8 mouse cellular contexts compared by ENCODE assay signal in genomic region chr6:143099681-143100382, GRCm38 (mm10). TPM values are rescaled to one million over a fixed set of nuclear protein-coding genes. Genes with fewer than 3 reads are reported as not detected.
DNase-seq lines count a peak whose midpoint lies in the region; ATAC-seq and TF ChIP-seq lines count a peak whose summit lies in the region.

TSS of gene C2cd5 (minus strand) at chr6:143100141.

- peak; percentile 93 for DNase-seq in G1E (ENCODE audit: low spot score)
- DNase-seq in cerebellum, adult 18-20 months: peak; percentile 98
- peak; percentile 96 to 98 for DNase-seq in heart, postnatal 36 days
- peak; percentile 93 to 96 for DNase-seq in layer of hippocampus, adult 8-10 months (ENCODE audit: low spot score in 2 of 2)
- DNase-seq in ovary, adult 18-20 months (ENCODE audit: low spot score): peak; percentile 92
- peak; percentile 97 for DNase-seq in thymus, postnatal 0 days (ENCODE audit: low spot score)

- under 1% methylated on average over 75 of the region's 75 CpGs for WGBS in forebrain, embryonic 16.5 days
- WGBS in lung, embryonic 15.5 days: under 1% methylated on average over 74 of the region's 75 CpGs

- H3K27me3 ChIP-seq in G1E (ENCODE audit: insufficient read depth, low read length): no peaks in the 10 kb centered on the region
- 0 out of 2 replicates have a peak, but pooled peaks cover 3% of the 10 kb centered on the region for H3K27me3 ChIP-seq in forebrain, embryonic 16.5 days (replicated peaks; ENCODE audit: control insufficient read depth, insufficient read depth, low read length)
- no peaks in the 10 kb centered on the region for H3K27me3 ChIP-seq in lung, embryonic 15.5 days

- no peak for TF ChIP-seq CTCF in G1E (IDR thresholded peaks at IDR 0.05; ENCODE audit: low read depth, low read length)

- no peaks in the 10 kb centered on the region for H3K9me3 ChIP-seq in G1E (replicated peaks)
- no peaks in the 10 kb centered on the region; the same call in 1 of the 2 replicates for H3K9me3 ChIP-seq in forebrain, embryonic 16.5 days (ENCODE audit: control insufficient read depth, low read length)
- H3K9me3 ChIP-seq in lung, embryonic 15.5 days: no peaks in the 10 kb centered on the region

- ATAC-seq in G1E (ENCODE audit: extremely low read depth, insufficient number of reproducible peaks, low FRiP score, poor library complexity, severe bottlenecking): peak; percentile 90
- peak; percentile 97 for ATAC-seq in forebrain, embryonic 16.5 days
- ATAC-seq in lung, embryonic 15.5 days (ENCODE audit: borderline replicate concordance, extremely low read depth, low FRiP score, low TSS enrichment): peak; percentile 96

- peak within 1 kb of the TSS; percentile 96 for H3K27ac ChIP-seq in forebrain, embryonic 16.5 days (ENCODE audit: low read length)
- peak within 1 kb of the TSS; percentile 92 for H3K27ac ChIP-seq in lung, embryonic 15.5 days

- H3K36me3 ChIP-seq in G1E (replicated peaks): peaks cover 31% of the 10 kb centered on the region
- peaks cover 3% of the 10 kb centered on the region; the same call in 1 of the 2 replicates for H3K36me3 ChIP-seq in forebrain, embryonic 16.5 days (ENCODE audit: control insufficient read depth, insufficient read depth)
- 0 out of 2 replicates have a peak, but pooled peaks cover 6% of the 10 kb centered on the region for H3K36me3 ChIP-seq in lung, embryonic 15.5 days

- H3K4me1 ChIP-seq in G1E (ENCODE audit: insufficient read depth, low read depth, low read length): peaks cover 36% of the 10 kb centered on the region
- H3K4me1 ChIP-seq in forebrain, embryonic 16.5 days (replicated peaks; ENCODE audit: control insufficient read depth, insufficient read depth, low read length): peaks cover 14% of the 10 kb centered on the region
- peaks cover 8% of the 10 kb centered on the region; the same call in 1 of the 2 replicates for H3K4me1 ChIP-seq in lung, embryonic 15.5 days

- H3K4me2 ChIP-seq in forebrain, embryonic 16.5 days (ENCODE audit: low read length): peak within 1 kb of the TSS; percentile 79
- H3K4me2 ChIP-seq in lung, embryonic 15.5 days: peak within 1 kb of the TSS; percentile 89

- H3K4me3 ChIP-seq in G1E (ENCODE audit: low read depth, low read length): peak within 1 kb of the TSS; percentile 79
- peak within 1 kb of the TSS; percentile 82 for H3K4me3 ChIP-seq in forebrain, embryonic 16.5 days (replicated peaks; ENCODE audit: low read length)
- peak within 1 kb of the TSS; percentile 87 for H3K4me3 ChIP-seq in lung, embryonic 15.5 days

- intact Hi-C loops in heart, postnatal 36 days (cut with DNase I): loop anchor here (2.0 to 5.0 kb wide), 3 partner anchors 63 to 75 kb away; partner anchors contain the start of gene Etnk1

- H3K9ac ChIP-seq in forebrain, embryonic 16.5 days (replicated peaks; ENCODE audit: low read depth, low read length): peak within 1 kb of the TSS; percentile 91
- H3K9ac ChIP-seq in lung, embryonic 15.5 days: peak within 1 kb of the TSS; percentile 78

RNA-seq across cellular contexts. Expression of gene C2cd5, which starts in this region (rescaled TPM):
- total RNA-seq in G1E (2014; fragmentation: Nextera tagmentation): 137 and 149 TPM in 2 replicates
- total RNA-seq in G1E (2017): 44.0 and 49.8 TPM in 2 replicates
- polyA plus RNA-seq in G1E (2012): 12.4 and 16.8 TPM in 2 replicates
- polyA plus RNA-seq in forebrain, embryonic 16.5 days (2015; fragmentation: Nextera tagmentation; extraction: Ambion mirVana): 43.3 and 53.4 TPM in 2 replicates
- total RNA-seq in heart, postnatal 36 days (2021): 10 to 100 TPM; 14.6 to 16.9 TPM
- total RNA-seq in layer of hippocampus, adult 8-10 months (2022): 100 to 1,000 TPM in 2 of 4 experiments, 10 to 100 TPM in 2; 88.0 to 114 (median 98.7) TPM
- polyA plus RNA-seq in lung, embryonic 15.5 days (2015; fragmentation: Nextera tagmentation; extraction: Ambion mirVana): 21.2 and 25.2 TPM in 2 replicates
- polyA plus RNA-seq in thymus, postnatal 0 days (2015; fragmentation: Nextera tagmentation; extraction: Ambion mirVana): 22.7 and 29.0 TPM in 2 replicates

Comparison
In these comparisons a context has a peak if more than half of its experiments do, and no peak if none do; other contexts are left out.
1. Peak in every context shown above with its lines: DNase-seq, ATAC-seq, H3K4me3 ChIP-seq and H3K27ac ChIP-seq.